Mouse (Mus musculus): ENCODE results near the gene Dmbt1.

GRCm38 (mm10) chr7:131150179-131150578 is 118.3 kb downstream of the Dmbt1 start:
- TF ChIP-seq CTCF (conservative IDR thresholded peaks at IDR 0.05 in 1 of 2, IDR thresholded peaks at IDR 0.05 in 1 of 2; ENCODE audit: low read depth in 2 of 2, low read length in 2 of 2), result no peak
- no peak for TF ChIP-seq NRF1 (IDR thresholded peaks at IDR 0.05; ENCODE audit: low read depth, low read length)
- no peak for TF ChIP-seq POLR2A (IDR thresholded peaks at IDR 0.05; ENCODE audit: low read depth, low read length)
- TF ChIP-seq BHLHE40 (IDR thresholded peaks at IDR 0.05; ENCODE audit: low read depth, low read length), result no peak
- TF ChIP-seq ELF1 (IDR thresholded peaks at IDR 0.05; ENCODE audit: low read depth, low read length), result no peak
